Mouse (Mus musculus) heart, embryonic 15.5 days (tissue): ENCODE measurements around the gene Pdlim1. TPM values are rescaled to one million over a fixed set of nuclear protein-coding genes. Genes with fewer than 3 reads are reported as not detected.

Experiments
- ATAC-seq: fragments of 200-750 bp; cut with Nextera tagmentation; replicated peaks from 2 replicates; pipeline ENCODE4 v1.8.0; 2017; ENCODE audit warnings: low read depth, moderate TSS enrichment; ENCODE audit not compliant: insufficient number of reproducible peaks, insufficient read depth, low FRiP score
- H3K27ac ChIP-seq: fragments of 300-500 bp; sonication (generic); 2 replicates; pipeline ENCODE4 v1.5.1; 2015; ENCODE audit warnings: mild to moderate bottlenecking, inconsistent platforms
- H3K27me3 ChIP-seq: fragments of 300-500 bp; sonication (generic); 2 replicates; pipeline ENCODE4 v1.6.1; 2015; ENCODE audit warnings: inconsistent platforms
- H3K36me3 ChIP-seq: fragments of 300-500 bp; sonication (generic); 2 replicates; pipeline ENCODE4 v1.6.1; 2015; ENCODE audit warnings: mild to moderate bottlenecking, inconsistent platforms
- H3K4me1 ChIP-seq: fragments of 300-500 bp; sonication (generic); replicated peaks from 2 replicates; pipeline ENCODE4 v1.6.1; 2015; ENCODE audit warnings: inconsistent platforms
- H3K4me2 ChIP-seq: fragments of 300-500 bp; sonication (generic); 2 replicates; pipeline ENCODE4 v1.6.1; 2015; ENCODE audit warnings: inconsistent platforms, mild to moderate bottlenecking, moderate library complexity
- H3K4me3 ChIP-seq: fragments of 300-500 bp; sonication (generic); 2 replicates; pipeline ENCODE4 v1.5.1; 2015; ENCODE audit warnings: mild to moderate bottlenecking, inconsistent platforms
- H3K9ac ChIP-seq: fragments of 300-500 bp; sonication (generic); 2 replicates; pipeline ENCODE4 v1.6.1; 2015; ENCODE audit warnings: mild to moderate bottlenecking, inconsistent platforms
- H3K9me3 ChIP-seq: fragments of 300-500 bp; sonication (generic); replicated peaks from 2 replicates; pipeline ENCODE4 v1.6.1; 2016; ENCODE audit warnings: inconsistent platforms
- WGBS: fragments of 180-500 bp; shearing (Covaris S2); methylation state at CpG from one replicate; pipeline ENCODE4 v1.1.7; 2015; ENCODE audit warnings: mixed read lengths; 5-methylcytosine and 5-hydroxymethylcytosine counted together
- polyA plus RNA-seq: library from polyadenylated mRNA; unstranded; fragments of >200 nt; fragmentation: Nextera tagmentation; extraction: Ambion mirVana; gene quantifications from 2 replicates; pipeline ENCODE4 v1.2.1, GENCODE M21; 2015

The Pdlim1 gene
- polyA plus RNA-seq: 245 and 283 TPM in 2 replicates

DNA sequence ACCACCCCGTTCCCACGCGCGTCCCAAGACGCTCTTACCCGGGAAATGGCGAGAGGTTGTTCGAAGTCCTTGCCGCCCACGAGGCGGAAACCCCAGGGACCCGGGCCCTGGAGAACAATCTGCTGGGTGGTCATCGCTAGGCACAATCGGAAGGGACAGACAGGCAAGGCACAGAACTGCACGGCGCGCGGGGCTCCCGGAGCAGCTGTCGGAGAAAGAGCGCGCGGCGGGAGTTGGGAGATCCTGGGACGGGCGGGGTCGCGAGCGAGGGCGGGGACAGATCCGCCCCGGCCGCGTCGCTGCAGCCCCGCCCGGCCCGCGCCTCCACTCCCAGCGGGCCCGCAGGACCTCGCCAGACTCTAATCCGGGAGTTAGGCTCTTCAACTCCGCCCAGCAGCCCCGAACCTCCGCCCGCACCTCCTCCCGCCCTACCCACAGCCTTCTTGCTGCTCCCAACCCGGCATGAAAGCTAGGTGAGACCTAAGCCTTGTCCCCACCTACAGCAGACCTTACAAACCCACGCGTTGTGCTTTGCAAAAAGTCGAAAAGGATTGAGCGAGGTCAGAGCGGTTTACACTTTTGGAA lies at the start of gene Pdlim1:
Gene Pdlim1, minus strand, starts transcription at position 535 of the 585 bp plus-strand sequence.
- H3K9ac ChIP-seq: peak within 1 kb of the TSS; percentile 74
- under 1% methylated on average over 54 of the region's 54 CpGs for whole genome bisulfite sequencing
- peak; percentile 91 for ATAC-seq
- H3K27ac ChIP-seq: peak within 1 kb of the TSS; percentile 86
- peak within 1 kb of the TSS; percentile 72 for H3K4me2 ChIP-seq
- H3K4me1 ChIP-seq: peaks cover 33% of the 10 kb centered on the region
- no peaks in the 10 kb centered on the region for H3K36me3 ChIP-seq
- H3K4me3 ChIP-seq: peak within 1 kb of the TSS; percentile 70
- no peaks in the 10 kb centered on the region for H3K9me3 ChIP-seq
- H3K27me3 ChIP-seq: no peaks in the 10 kb centered on the region

DNA sequence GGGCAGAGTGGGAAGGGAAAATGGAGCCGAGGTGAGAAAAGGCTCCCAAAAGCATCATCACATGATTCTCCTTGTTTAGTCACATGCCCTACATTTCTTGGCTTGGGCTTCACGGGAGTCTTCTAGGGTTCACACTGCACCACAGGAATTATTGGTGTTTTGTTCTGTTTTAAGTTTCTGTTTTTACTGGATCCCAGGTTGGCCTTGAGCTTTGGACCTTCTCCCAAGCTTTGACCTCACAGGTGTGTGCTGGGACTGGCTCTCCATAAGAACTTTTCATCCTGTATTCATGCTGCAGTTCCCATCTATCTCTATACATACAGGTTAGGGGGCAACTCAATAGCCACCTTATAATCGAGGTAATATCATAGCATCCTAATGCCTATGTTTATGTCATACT lies 47.6 kb upstream of the Pdlim1 start:
- peaks cover 8% of the 10 kb centered on the region for H3K4me1 ChIP-seq
- no peak for ATAC-seq
- H3K9ac ChIP-seq: no peak overlapping the region
- whole genome bisulfite sequencing: 62% methylated on average over 3 of the region's 3 CpGs
- peaks cover 38% of the 10 kb centered on the region; the same call in 1 of the 2 replicates for H3K36me3 ChIP-seq
- no peak overlapping the region for H3K4me2 ChIP-seq
- H3K9me3 ChIP-seq: no peaks in the 10 kb centered on the region
- no peak overlapping the region for H3K27ac ChIP-seq
- no peaks in the 10 kb centered on the region for H3K27me3 ChIP-seq
- no peak overlapping the region for H3K4me3 ChIP-seq

DNA sequence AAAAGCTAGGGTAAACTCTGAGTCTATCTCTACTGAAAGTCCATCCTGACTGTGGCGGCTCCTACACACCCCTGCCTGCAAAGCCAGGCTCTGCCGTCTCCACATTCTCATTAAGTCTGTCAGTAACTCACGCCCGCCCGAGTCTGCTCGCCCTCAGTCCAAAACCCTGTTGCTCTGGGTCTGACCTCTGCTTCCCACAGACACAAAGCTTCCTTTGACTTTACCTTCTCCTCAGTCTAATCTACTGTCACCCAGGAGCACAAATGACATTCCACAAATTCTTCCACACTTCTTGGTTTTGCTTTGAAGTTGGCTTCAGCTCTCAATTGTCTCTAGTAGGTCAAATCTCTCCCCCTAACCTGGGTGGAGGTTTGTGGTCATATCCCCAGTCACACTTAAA lies 46.9 kb upstream of the Pdlim1 start:
- 23% methylated on average over 6 of the region's 6 CpGs for WGBS
- no peak for ATAC-seq
- H3K4me1 ChIP-seq: peaks cover 8% of the 10 kb centered on the region
- no peak overlapping the region for H3K9ac ChIP-seq
- H3K9me3 ChIP-seq: no peaks in the 10 kb centered on the region
- no peaks in the 10 kb centered on the region for H3K27me3 ChIP-seq
- peaks cover 44% of the 10 kb centered on the region; the same call in 1 of the 2 replicates for H3K36me3 ChIP-seq
- H3K4me3 ChIP-seq: no peak overlapping the region
- H3K27ac ChIP-seq: peak overlapping the region; percentile 35; the same call in 1 of the 2 replicates
- no peak overlapping the region for H3K4me2 ChIP-seq

DNA sequence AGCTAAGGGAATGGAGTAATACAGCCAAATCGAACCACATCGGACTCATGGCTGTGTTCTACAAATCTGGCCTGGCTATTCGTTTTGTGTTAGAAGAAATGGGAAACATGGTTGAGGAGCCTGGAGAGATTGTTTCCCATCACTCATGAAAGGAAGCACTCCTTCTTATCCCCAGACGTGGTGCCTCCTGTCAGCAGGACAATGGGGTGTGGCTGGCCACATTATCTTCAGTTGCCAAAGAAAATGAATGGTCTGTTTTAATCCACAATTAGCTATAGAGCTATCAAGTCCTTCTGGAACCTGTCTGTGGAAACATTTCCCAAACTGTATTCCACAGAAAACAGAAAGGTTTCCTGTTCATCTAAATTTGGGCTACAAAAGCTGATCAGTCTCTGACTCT lies 45.4 kb upstream of the Pdlim1 start:
- Histone ChIP-seq H3K27me3 (no peaks in the 10 kb centered on the region), H3K27ac (no peak overlapping the region), H3K9ac (no peak overlapping the region), H3K4me3 (no peak overlapping the region), H3K4me2 (no peak overlapping the region), H3K9me3 (no peaks in the 10 kb centered on the region), H3K36me3 (peaks cover 46% of the 10 kb centered on the region; the same call in 1 of the 2 replicates), H3K4me1 (peaks cover 8% of the 10 kb centered on the region)
- WGBS: 61% methylated on average over 4 of the region's 4 CpGs
- no peak; the same call in 1 of the 2 replicates for ATAC-seq

DNA sequence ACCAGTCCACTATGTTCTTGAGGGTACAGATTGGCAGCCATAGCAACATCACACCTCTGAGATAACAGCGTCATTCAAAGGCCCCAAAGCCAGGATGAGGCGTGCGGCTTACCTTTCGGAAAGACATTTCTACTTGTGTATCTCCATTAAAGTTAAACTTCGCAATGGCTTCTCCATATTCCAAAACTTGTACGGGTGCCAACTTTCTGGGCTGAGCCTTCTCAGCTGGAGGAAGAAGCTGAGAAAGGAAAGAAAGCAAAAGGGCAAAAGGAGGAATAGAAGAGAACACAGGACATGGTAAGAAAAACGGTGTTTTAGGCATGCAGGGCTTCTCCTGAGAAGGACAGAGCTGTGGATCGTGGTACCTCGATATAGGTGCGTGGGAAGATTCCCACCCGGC lies 42.6 kb upstream of the Pdlim1 start:
- WGBS: 83% methylated on average over 11 of the region's 11 CpGs

DNA sequence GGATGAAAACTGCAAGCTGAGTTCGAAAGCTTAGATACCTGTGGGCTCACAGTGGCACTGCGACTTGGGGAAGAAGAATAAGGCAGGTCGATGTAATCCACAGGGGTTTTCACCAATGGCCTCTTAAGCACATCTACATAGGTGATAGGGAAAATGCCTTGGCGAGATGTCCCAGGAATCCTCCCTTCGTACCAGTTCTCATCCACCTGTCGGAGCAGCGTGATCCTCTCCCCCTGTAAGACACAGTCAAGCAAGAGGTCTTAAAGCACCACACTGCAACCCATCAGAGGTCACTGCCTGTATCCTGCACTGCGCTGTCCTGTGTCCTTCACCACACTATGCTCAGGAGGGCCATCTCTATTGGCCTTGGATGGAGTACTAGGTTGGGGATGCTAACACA lies 40.0 kb upstream of the Pdlim1 start:
- Histone ChIP-seq H3K4me2 (no peak overlapping the region), H3K27ac (no peak overlapping the region), H3K4me3 (no peak overlapping the region), H3K36me3 (peaks cover 55% of the 10 kb centered on the region; the same call in 1 of the 2 replicates), H3K9ac (no peak overlapping the region), H3K9me3 (no peaks in the 10 kb centered on the region), H3K27me3 (no peaks in the 10 kb centered on the region), H3K4me1 (0 out of 2 replicates have a peak, but pooled peaks cover 5% of the 10 kb centered on the region)
- ATAC-seq: no peak
- WGBS: 93% methylated on average over 8 of the region's 8 CpGs

More for the DNA sequence above, 42.6 kb upstream of the Pdlim1 start:
- no peak for ATAC-seq
- Histone ChIP-seq H3K27me3 (no peaks in the 10 kb centered on the region), H3K4me1 (peaks cover 8% of the 10 kb centered on the region), H3K4me3 (no peak overlapping the region), H3K9me3 (no peaks in the 10 kb centered on the region), H3K27ac (no peak overlapping the region), H3K36me3 (peaks cover 57% of the 10 kb centered on the region; the same call in 1 of the 2 replicates), H3K4me2 (no peak overlapping the region), H3K9ac (no peak overlapping the region)

DNA sequence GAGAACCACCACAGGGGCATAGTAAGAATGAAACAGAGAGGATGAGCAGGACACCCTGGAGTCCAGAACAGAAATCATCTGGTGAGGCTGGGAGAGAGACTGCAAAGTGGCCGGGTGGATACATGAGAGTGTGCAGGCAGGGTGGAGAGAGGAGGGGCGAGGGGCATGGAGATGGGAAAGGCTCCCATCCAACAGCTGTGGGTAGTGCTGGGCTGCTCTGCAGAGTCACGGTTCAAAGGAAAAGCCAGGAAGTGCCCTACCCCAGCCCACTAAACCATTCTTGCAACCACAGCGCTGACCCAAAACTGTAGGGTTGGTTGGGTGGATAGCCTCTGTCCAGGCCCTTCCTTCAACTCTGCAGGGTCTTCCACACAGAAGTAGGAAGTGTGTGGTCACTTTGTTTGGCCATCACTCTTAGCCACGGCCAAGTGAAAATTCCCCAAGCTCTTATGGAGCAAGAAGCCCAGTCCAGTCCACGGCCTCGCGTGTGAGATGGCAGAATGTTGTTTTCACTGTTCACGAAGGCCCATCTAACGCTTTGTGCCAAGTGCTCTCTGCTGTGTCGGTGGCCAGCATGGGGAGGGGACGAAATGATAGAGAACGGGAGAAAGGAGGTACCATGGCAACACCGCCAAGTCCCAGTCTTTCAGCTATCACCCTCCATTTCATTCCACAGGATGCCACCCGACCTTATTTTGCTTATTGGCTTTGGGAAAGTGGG lies 38.9 kb upstream of the Pdlim1 start:
- Histone ChIP-seq H3K36me3 (peaks cover 49% of the 10 kb centered on the region; the same call in 1 of the 2 replicates), H3K9me3 (no peaks in the 10 kb centered on the region), H3K27me3 (no peaks in the 10 kb centered on the region), H3K9ac (no peak overlapping the region), H3K4me3 (no peak overlapping the region), H3K4me1 (0 out of 2 replicates have a peak, but pooled peaks cover 8% of the 10 kb centered on the region), H3K27ac (no peak overlapping the region), H3K4me2 (no peak overlapping the region)
- WGBS: 88% methylated on average over 15 of the region's 15 CpGs
- ATAC-seq: no peak

DNA sequence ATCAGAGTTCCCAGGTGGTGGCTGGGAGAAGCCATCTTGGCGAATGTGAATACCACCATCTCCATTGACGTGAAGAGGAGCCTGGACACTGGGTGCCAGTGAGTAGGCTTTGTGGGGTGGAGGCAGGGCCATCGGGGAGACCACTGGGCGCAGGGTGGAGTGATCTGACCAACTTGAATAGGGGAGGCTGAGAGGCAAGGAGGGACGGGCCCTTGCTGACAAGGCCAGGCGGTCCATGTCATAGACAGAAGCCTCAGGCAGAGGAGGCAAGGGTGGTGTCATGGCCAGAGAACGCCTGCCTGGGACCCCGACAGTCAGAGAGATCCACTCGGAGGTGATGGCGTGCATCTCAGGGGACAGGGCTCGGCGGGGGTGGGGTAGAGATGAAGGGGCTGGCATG lies 38.3 kb upstream of the Pdlim1 start:
- Histone ChIP-seq H3K9me3 (no peaks in the 10 kb centered on the region), H3K27ac (no peak overlapping the region), H3K4me1 (0 out of 2 replicates have a peak, but pooled peaks cover 8% of the 10 kb centered on the region), H3K9ac (no peak overlapping the region), H3K4me2 (no peak overlapping the region), H3K27me3 (no peaks in the 10 kb centered on the region), H3K36me3 (peaks cover 49% of the 10 kb centered on the region; the same call in 1 of the 2 replicates), H3K4me3 (no peak overlapping the region)
- no peak for ATAC-seq
- 86% methylated on average over 12 of the region's 12 CpGs for WGBS

DNA sequence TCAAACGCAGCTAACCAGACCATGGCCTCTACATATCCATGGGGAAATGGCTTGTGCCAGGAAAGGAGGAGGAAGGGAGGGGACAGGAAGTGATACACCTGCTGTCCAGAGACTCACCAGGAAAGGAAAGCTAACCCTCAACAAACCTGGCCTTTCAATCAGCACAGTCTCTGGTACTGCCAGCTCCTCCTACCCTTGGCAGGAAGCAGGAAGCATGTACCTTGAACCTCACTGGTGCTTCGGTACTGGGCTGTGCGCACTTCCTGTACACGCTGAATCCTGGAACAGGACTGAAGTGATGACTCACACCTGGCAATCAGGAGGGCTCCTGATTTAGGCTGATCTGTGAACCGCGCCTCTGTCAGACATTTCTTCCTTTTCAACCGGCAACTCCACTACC lies 35.9 kb upstream of the Pdlim1 start:
- 0 out of 2 replicates have a peak, but pooled peaks have one; percentile 33 for ATAC-seq
- no peaks in the 10 kb centered on the region for H3K9me3 ChIP-seq
- no peaks in the 10 kb centered on the region for H3K27me3 ChIP-seq
- no peak overlapping the region for H3K27ac ChIP-seq
- no peak overlapping the region for H3K9ac ChIP-seq
- WGBS: 62% methylated on average over 7 of the region's 7 CpGs
- no peak overlapping the region for H3K4me3 ChIP-seq
- peaks cover 19% of the 10 kb centered on the region for H3K4me1 ChIP-seq
- peaks cover 31% of the 10 kb centered on the region; the same call in 1 of the 2 replicates for H3K36me3 ChIP-seq
- no peak overlapping the region for H3K4me2 ChIP-seq

DNA sequence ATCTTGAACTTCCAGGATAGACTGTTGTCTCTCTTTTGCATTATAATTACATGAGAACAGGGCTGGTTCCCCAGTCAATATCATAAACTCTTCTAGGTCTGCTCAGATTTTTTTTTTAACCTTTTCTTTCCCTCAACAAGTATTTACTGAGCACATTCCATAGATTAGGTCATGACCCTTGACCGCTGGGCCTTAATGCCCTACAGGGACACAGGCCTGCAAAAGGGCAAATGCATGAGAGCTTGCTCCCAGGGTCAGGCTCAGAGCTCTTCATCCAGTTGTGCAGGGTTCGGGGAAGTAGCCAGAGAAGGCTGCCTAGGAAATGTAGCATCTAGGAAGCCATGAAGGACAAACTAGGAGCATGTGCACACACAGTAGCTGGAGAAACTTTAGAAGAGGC lies 35.0 kb upstream of the Pdlim1 start:
- peaks cover 21% of the 10 kb centered on the region for H3K4me1 ChIP-seq
- no peak overlapping the region for H3K4me3 ChIP-seq
- H3K4me2 ChIP-seq: no peak overlapping the region
- H3K36me3 ChIP-seq: peaks cover 26% of the 10 kb centered on the region; the same call in 1 of the 2 replicates
- H3K27ac ChIP-seq: no peak overlapping the region
- H3K27me3 ChIP-seq: no peaks in the 10 kb centered on the region
- no peaks in the 10 kb centered on the region for H3K9me3 ChIP-seq
- no peak for ATAC-seq
- WGBS: 76% methylated on average over 2 of the region's 2 CpGs
- H3K9ac ChIP-seq: no peak overlapping the region

DNA sequence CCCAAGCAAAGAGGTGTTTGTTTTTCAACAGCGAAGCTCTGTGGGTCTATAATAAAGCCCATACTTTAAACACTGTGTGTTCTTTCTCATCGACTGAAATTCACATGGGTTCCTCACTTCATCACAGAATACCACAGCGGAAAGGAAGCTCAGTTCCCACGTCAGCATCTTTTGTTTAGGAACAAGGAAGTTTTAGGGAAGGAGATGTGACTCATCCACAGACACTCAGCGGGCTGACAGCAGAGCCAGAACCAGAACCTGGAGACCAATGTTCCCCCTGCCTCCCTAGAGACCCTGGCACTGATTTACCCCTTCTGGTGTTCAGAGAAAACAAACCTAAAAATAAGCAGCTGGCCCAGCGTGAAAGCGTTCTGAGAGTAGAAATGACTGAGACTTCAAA lies 33.8 kb upstream of the Pdlim1 start:
- no peak for ATAC-seq
- H3K27me3 ChIP-seq: no peaks in the 10 kb centered on the region
- peaks cover 15% of the 10 kb centered on the region; the same call in 1 of the 2 replicates for H3K36me3 ChIP-seq
- peaks cover 21% of the 10 kb centered on the region for H3K4me1 ChIP-seq
- H3K9ac ChIP-seq: no peak overlapping the region
- no peak overlapping the region for H3K27ac ChIP-seq
- WGBS: 66% methylated on average over 7 of the region's 7 CpGs
- no peaks in the 10 kb centered on the region for H3K9me3 ChIP-seq
- H3K4me3 ChIP-seq: no peak overlapping the region
- H3K4me2 ChIP-seq: no peak overlapping the region
